Mouse (Mus musculus): ENCODE measurements around the gene Ankrd40.

DNA sequence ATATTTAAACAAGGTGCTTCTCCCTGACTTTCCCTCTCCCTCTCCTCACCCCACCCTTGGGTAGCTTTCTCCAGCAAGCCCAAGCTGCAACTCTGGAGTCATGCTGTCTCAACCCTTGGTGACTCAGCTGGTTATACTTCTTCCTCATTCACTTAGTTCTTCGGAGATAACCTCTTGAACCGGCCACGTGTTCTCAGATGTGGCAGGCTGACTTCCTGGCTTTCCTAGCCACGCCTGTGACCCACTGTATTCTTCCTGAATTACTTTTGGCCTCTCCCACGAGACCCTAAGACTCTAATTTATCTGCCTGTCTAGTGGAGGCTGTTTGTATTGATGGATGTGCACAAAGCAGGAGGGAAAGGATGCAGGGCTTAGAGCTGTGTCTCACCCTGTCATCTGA, 43.0 kb downstream of the Ankrd40 start:
- TF ChIP-seq GATA1 (IDR thresholded peaks at IDR 0.05; ENCODE audit: borderline replicate concordance, low read length) (no peak), FLI1 (IDR thresholded peaks at IDR 0.05; ENCODE audit: low read length) (no peak)

All from megakaryocyte, embryonic 14.5 days (primary cell).